Mouse (Mus musculus) CH12.LX (cell line): ENCODE results near the gene Synj2. TPM values are rescaled to one million over a fixed set of nuclear protein-coding genes. Genes with fewer than 3 reads are reported as not detected.

Experiments used
- DNase-seq: peaks from one replicate; pipeline ENCODE4 v3.0.0-alpha.2; 2013; ENCODE audit errors: extremely low read depth
- H3K27ac ChIP-seq: 2 replicates; pipeline ENCODE4 v1.5.1; 2012; ENCODE audit warnings: low read depth, mild to moderate bottlenecking, control low read depth, moderate library complexity; ENCODE audit not compliant: insufficient read depth
- H3K27me3 ChIP-seq: replicated peaks from 2 replicates; pipeline ENCODE3; 2012; ENCODE audit warnings: inconsistent platforms
- H3K36me3 ChIP-seq, 2 experiments: replicated peaks in 1 of 2; 2 replicates each; pipeline versions ENCODE3 to v1.6.1; 2012; ENCODE audit warnings: inconsistent platforms in 1 of 2, low read length in 1 of 2, mild to moderate bottlenecking in 1 of 2, mixed read lengths in 1 of 2, moderate library complexity in 1 of 2; ENCODE audit not compliant: control insufficient read depth in 1 of 2, insufficient read depth in 1 of 2
- H3K4me1 ChIP-seq, 2 experiments: 2 replicates each; pipeline ENCODE4 v1.6.1; 2012; ENCODE audit warnings: inconsistent platforms in 1 of 2, moderate library complexity in 1 of 2; ENCODE audit not compliant: insufficient read depth in 2 of 2, control insufficient read depth in 1 of 2
- H3K4me2 ChIP-seq: 2 replicates; pipeline ENCODE4 v1.6.1; 2012; ENCODE audit warnings: low read depth, mild to moderate bottlenecking, control low read depth; ENCODE audit not compliant: poor library complexity, insufficient read depth, severe bottlenecking
- H3K4me3 ChIP-seq, 3 experiments: fragments of 150-350 bp in 1 of 3; sonication (generic) in 1 of 3; replicated peaks in 1 of 3; 2 replicates each; pipeline versions ENCODE3 to v1.5.1; 2011 to 2012; ENCODE audit warnings: low read depth in 2 of 3, low read length in 2 of 3, mild to moderate bottlenecking in 2 of 3, moderate library complexity in 2 of 3, control low read depth in 1 of 3, improper control_type of control experiment in 1 of 3, inconsistent platforms in 1 of 3, mixed read lengths in 1 of 3; ENCODE audit not compliant: poor library complexity in 1 of 3
- H3K79me2 ChIP-seq: replicated peaks from 2 replicates; pipeline ENCODE4 v1.6.1; 2012; ENCODE audit warnings: mild to moderate bottlenecking, moderate library complexity; ENCODE audit not compliant: control insufficient read depth, poor library complexity, insufficient read depth, severe bottlenecking; ENCODE audit errors: extremely low read depth
- H3K9ac ChIP-seq: 2 replicates; pipeline ENCODE4 v1.6.1; 2012; ENCODE audit warnings: low read depth, mild to moderate bottlenecking, control low read depth, moderate library complexity; ENCODE audit not compliant: insufficient read depth
- H3K9me3 ChIP-seq: replicated peaks from 2 replicates; pipeline ENCODE3; 2012; ENCODE audit warnings: low read length, inconsistent platforms, mixed read lengths
- BHLHE40 ChIP-seq: IDR thresholded peaks from 2 replicates; pipeline ENCODE4 v1.6.1; 2011; ENCODE audit warnings: mild to moderate bottlenecking, low read depth, low read length, improper control_type of control experiment
- CHD1 ChIP-seq: IDR thresholded peaks from 2 replicates; pipeline ENCODE4 v1.6.1; 2012; ENCODE audit warnings: low read depth, low read length, improper control_type of control experiment, inconsistent platforms
- CHD2 ChIP-seq: IDR thresholded peaks from 2 replicates; pipeline ENCODE4 v1.6.1; 2011; ENCODE audit warnings: low read length, improper control_type of control experiment
- CTCF ChIP-seq, 2 experiments: IDR thresholded peaks in 1 of 2; conservative IDR thresholded peaks in 1 of 2; 2 replicates each; pipeline ENCODE4 v1.5.1; 2011 to 2012; ENCODE audit warnings: low read depth in 2 of 2, low read length in 2 of 2, improper control_type of control experiment in 1 of 2, inconsistent platforms in 1 of 2, mild to moderate bottlenecking in 1 of 2, moderate library complexity in 1 of 2
- E2F4 ChIP-seq: IDR thresholded peaks from 2 replicates; pipeline ENCODE4 v1.6.1; 2011; ENCODE audit warnings: low read depth, low read length, improper control_type of control experiment; ENCODE audit not compliant: insufficient replicate concordance
- ELF1 ChIP-seq: IDR thresholded peaks from 2 replicates; pipeline ENCODE4 v1.6.1; 2014; ENCODE audit warnings: low read depth, mild to moderate bottlenecking, inconsistent platforms, low read length, improper control_type of control experiment
- EP300 ChIP-seq: IDR thresholded peaks from 2 replicates; pipeline ENCODE4 v1.6.1; 2011; ENCODE audit warnings: low read length, improper control_type of control experiment
- ETS1 ChIP-seq: conservative IDR thresholded peaks from 2 replicates; pipeline ENCODE4 v1.6.1; 2012; ENCODE audit warnings: low read depth, mild to moderate bottlenecking, inconsistent platforms, low read length, improper control_type of control experiment, moderate library complexity
- GABPA ChIP-seq: IDR thresholded peaks from 2 replicates; pipeline ENCODE4 v1.6.1; 2012; ENCODE audit warnings: low read depth, low read length, improper control_type of control experiment, inconsistent platforms; ENCODE audit not compliant: insufficient replicate concordance
- HCFC1 ChIP-seq: IDR thresholded peaks from 2 replicates; pipeline ENCODE4 v1.6.1; 2012; ENCODE audit warnings: low read depth, mild to moderate bottlenecking, inconsistent platforms, low read length, improper control_type of control experiment
- IRF4 ChIP-seq: IDR thresholded peaks from 2 replicates; pipeline ENCODE4 v1.6.1; 2014; ENCODE audit warnings: low read depth, mild to moderate bottlenecking, inconsistent platforms, low read length, improper control_type of control experiment
- JUN ChIP-seq: IDR thresholded peaks from 2 replicates; pipeline ENCODE4 v1.6.1; 2011; ENCODE audit warnings: low read depth, mild to moderate bottlenecking, low read length, improper control_type of control experiment, moderate library complexity; ENCODE audit not compliant: insufficient read depth
- JUND ChIP-seq: conservative IDR thresholded peaks from 2 replicates; pipeline ENCODE4 v1.6.1; 2011; ENCODE audit warnings: low read depth, low read length, improper control_type of control experiment
- KAT2A ChIP-seq: IDR thresholded peaks from 2 replicates; pipeline ENCODE4 v1.6.1; 2012; ENCODE audit warnings: low read length, improper control_type of control experiment, inconsistent platforms; ENCODE audit not compliant: insufficient replicate concordance
- MAX ChIP-seq: IDR thresholded peaks from 2 replicates; pipeline ENCODE4 v1.6.1; 2011; ENCODE audit warnings: low read length, improper control_type of control experiment
- MAZ ChIP-seq: IDR thresholded peaks from 2 replicates; pipeline ENCODE4 v1.6.1; 2012; ENCODE audit warnings: low read depth, mild to moderate bottlenecking, inconsistent platforms, low read length, improper control_type of control experiment, moderate library complexity
- MXI1 ChIP-seq: IDR thresholded peaks from 2 replicates; pipeline ENCODE4 v1.6.1; 2011; ENCODE audit warnings: mild to moderate bottlenecking, low read depth, low read length, improper control_type of control experiment
- MYC ChIP-seq: IDR thresholded peaks from 2 replicates; pipeline ENCODE4 v1.6.1; 2011; ENCODE audit warnings: low read depth, mild to moderate bottlenecking, improper control_type of control experiment, low read length
- NELFE ChIP-seq: IDR thresholded peaks from 2 replicates; pipeline ENCODE4 v1.6.1; 2011; ENCODE audit warnings: low read depth, low read length, improper control_type of control experiment
- NRF1 ChIP-seq: IDR thresholded peaks from 2 replicates; pipeline ENCODE4 v1.6.1; 2014; ENCODE audit warnings: low read depth, mild to moderate bottlenecking, inconsistent platforms, low read length, improper control_type of control experiment, moderate library complexity
- PAX5 ChIP-seq: IDR thresholded peaks from 2 replicates; pipeline ENCODE4 v1.6.1; 2012; ENCODE audit warnings: low read length, inconsistent platforms, mixed read lengths
- POLR2A ChIP-seq: IDR thresholded peaks from 2 replicates; pipeline ENCODE4 v1.6.1; 2011; ENCODE audit warnings: low read depth, mild to moderate bottlenecking, improper control_type of control experiment, low read length
- POLR2AphosphoS2 ChIP-seq: IDR thresholded peaks from 2 replicates; pipeline ENCODE4 v1.6.1; 2011; ENCODE audit warnings: low read depth, low read length, improper control_type of control experiment
- RAD21 ChIP-seq: IDR thresholded peaks from 2 replicates; pipeline ENCODE4 v1.6.1; 2011; ENCODE audit warnings: low read depth, mild to moderate bottlenecking, low read length, improper control_type of control experiment, moderate library complexity
- RCOR1 ChIP-seq: conservative IDR thresholded peaks from 2 replicates; pipeline ENCODE4 v1.6.1; 2012; ENCODE audit warnings: low read depth, mild to moderate bottlenecking, inconsistent platforms, low read length, improper control_type of control experiment
- SIN3A ChIP-seq: IDR thresholded peaks from 2 replicates; pipeline ENCODE4 v1.6.1; 2012; ENCODE audit warnings: low read length, improper control_type of control experiment, inconsistent platforms
- SMC3 ChIP-seq: IDR thresholded peaks from 2 replicates; pipeline ENCODE4 v1.6.1; 2011; ENCODE audit warnings: low read depth, low read length, improper control_type of control experiment
- TCF12 ChIP-seq: IDR thresholded peaks from 2 replicates; pipeline ENCODE4 v1.6.1; 2014; ENCODE audit warnings: low read depth, mild to moderate bottlenecking, inconsistent platforms, low read length, improper control_type of control experiment
- UBTF ChIP-seq: IDR thresholded peaks from 2 replicates; pipeline ENCODE4 v1.6.1; 2012; ENCODE audit warnings: low read depth, mild to moderate bottlenecking, inconsistent platforms, low read length, improper control_type of control experiment, moderate library complexity
- USF1 ChIP-seq: IDR thresholded peaks from 2 replicates; pipeline ENCODE4 v1.6.1; 2014; ENCODE audit warnings: low read depth, mild to moderate bottlenecking, inconsistent platforms, low read length, improper control_type of control experiment
- ZC3H11A ChIP-seq: IDR thresholded peaks from 2 replicates; pipeline ENCODE4 v1.6.1; 2012; ENCODE audit warnings: low read depth, mild to moderate bottlenecking, inconsistent platforms, low read length, improper control_type of control experiment
- ZMIZ1 ChIP-seq: IDR thresholded peaks from 2 replicates; pipeline ENCODE4 v1.6.1; 2012; ENCODE audit warnings: low read depth, mild to moderate bottlenecking, inconsistent platforms, low read length, improper control_type of control experiment
- ZNF384 ChIP-seq: IDR thresholded peaks from 2 replicates; pipeline ENCODE4 v1.6.1; 2012; ENCODE audit warnings: low read depth, low read length, improper control_type of control experiment, inconsistent platforms
- dilution Hi-C: fragments of 300-500 bp; cut with MboI; formaldehyde crosslinking; loops from 2 replicates; pipeline ENCODE4 v1.14.3; 2020; ENCODE audit warnings: low sequenced_read_pairs; ENCODE audit not compliant: extremely low pct_unique_long_range_greater_than_20kb, extremely low pct_ligation_motif_present
- in situ Hi-C: fragments of 300-500 bp; cut with MboI; formaldehyde crosslinking; loops from 3 replicates; pipeline ENCODE4 v1.14.3; 2019; ENCODE audit warnings: low sequenced_read_pairs, low pct_ligation_motif_present, low pct_unique_long_range_greater_than_20kb, mixed read lengths
- polyA plus RNA-seq: library from polyadenylated mRNA; unstranded; fragments of >175 nt; gene quantifications from 2 replicates; pipeline ENCODE4 v1.2.1, GENCODE M21; 2012; ENCODE audit warnings: low read depth; ENCODE audit not compliant: insufficient read length
- total RNA-seq, 2 experiments: library from RNA; depleted of rRNA; stranded (reverse); fragments of 300-350 nt in 1 of 2; fragments of >200 nt in 1 of 2; gene quantifications; 2 replicates each; pipeline ENCODE4 v1.2.3; 2012 to 2014

The Synj2 gene
- total and polyA plus RNA-seq, 3 experiments: 5.3 to 10.9 (median 6.8) TPM

GRCm38 (mm10) chr17:5939871-5940270 is 1.2 kb upstream of the Synj2 start:
- dilution Hi-C loops: no loop called here
- H3K4me2 ChIP-seq: no peak overlapping the region
- peaks cover 6% of the 10 kb centered on the region for H3K27me3 ChIP-seq
- H3K79me2 ChIP-seq: no peaks in the 10 kb centered on the region
- DNase-seq: no peak
- H3K36me3 ChIP-seq: no peaks in the 10 kb centered on the region
- H3K27ac ChIP-seq: no peak overlapping the region
- H3K9ac ChIP-seq: no peak overlapping the region
- H3K9me3 ChIP-seq: peaks cover 4% of the 10 kb centered on the region
- peaks cover 13 to 35% of the 10 kb centered on the region in 2 experiments for H3K4me1 ChIP-seq
- no peak overlapping the region for H3K4me3 ChIP-seq
- in situ Hi-C loops: loop anchor here (5.0 kb wide), 2 partner anchors 37 to 67 kb away; no protein-coding TSS in a partner anchor
- TF ChIP-seq RAD21: no peak

DNA sequence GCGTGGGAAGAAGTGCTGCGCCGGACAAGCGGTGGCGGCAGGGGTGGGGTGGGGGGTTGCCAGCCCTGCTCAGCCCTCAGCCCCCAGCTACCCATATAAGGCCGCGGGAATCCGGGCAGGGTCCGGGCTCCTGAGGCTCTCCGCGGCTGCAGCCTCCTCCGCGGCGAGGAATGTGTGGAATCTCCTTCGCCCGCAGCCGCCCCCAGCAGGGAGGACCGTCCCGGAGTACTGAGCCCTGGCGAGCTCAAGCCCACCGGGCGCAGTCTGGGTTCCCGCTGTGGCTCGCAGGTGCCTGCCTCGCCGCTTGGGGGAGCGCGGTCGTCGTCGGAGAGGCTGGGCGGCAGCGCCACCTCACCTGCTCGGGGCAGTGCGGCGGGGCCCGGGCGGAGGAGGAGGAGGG is 288 bp upstream of the Synj2 start:
- Histone ChIP-seq H3K79me2 (no peaks in the 10 kb centered on the region), H3K9me3 (peaks cover 4% of the 10 kb centered on the region), H3K4me1 (peaks cover 10 to 33% of the 10 kb centered on the region in 2 experiments), H3K9ac (no peak overlapping the region), H3K36me3 (no peaks in the 10 kb centered on the region), H3K4me2 (peak overlapping the region; percentile 86; the same call in 1 of the 2 replicates), H3K27ac (no peak overlapping the region), H3K4me3 (peak overlapping the region in 2 of 3 experiments; percentile 31 to 47), H3K27me3 (peaks cover 6% of the 10 kb centered on the region)
- in situ Hi-C loops: loop anchor here (5.0 kb wide), 2 partner anchors 37 to 67 kb away; no protein-coding TSS in a partner anchor
- dilution Hi-C loops: no loop called here
- DNase-seq: peak; percentile 70
- 0 out of 2 replicates have a peak, but pooled peaks have one; percentile 13 for TF ChIP-seq SIN3A
- TF ChIP-seq IRF4: peak; percentile 24; the same call in 1 of the 2 replicates
- TF ChIP-seq EP300: no peak
- peak; percentile 72 for TF ChIP-seq RAD21
- TF ChIP-seq BHLHE40: no peak
- 0 out of 2 replicates have a peak, but pooled peaks have one; percentile 36 for TF ChIP-seq TCF12
- no peak for TF ChIP-seq JUND
- no peak for TF ChIP-seq MYC
- no peak for TF ChIP-seq ELF1
- TF ChIP-seq JUN: no peak
- peak; percentile 79 for TF ChIP-seq SMC3
- no peak for TF ChIP-seq E2F4
- TF ChIP-seq NRF1: no peak
- TF ChIP-seq ZC3H11A: peak; percentile 5; the same call in 1 of the 2 replicates
- TF ChIP-seq UBTF: no peak; the same call in 1 of the 2 replicates
- no peak for TF ChIP-seq NELFE
- no peak for TF ChIP-seq ZMIZ1
- TF ChIP-seq CTCF (conservative IDR thresholded peaks at IDR 0.05 in 1 of 2, IDR thresholded peaks at IDR 0.05 in 1 of 2; ENCODE audit: low read depth in 2 of 2, low read length in 2 of 2): peak in 1 of 2 experiments; percentile 89; a peak in 2 of 4 replicates
- TF ChIP-seq POLR2AphosphoS2: no peak
- TF ChIP-seq CHD1: no peak
- TF ChIP-seq ZNF384: no peak
- TF ChIP-seq PAX5: no peak
- TF ChIP-seq MXI1: peak; percentile 15; the same call in 1 of the 2 replicates
- TF ChIP-seq HCFC1: no peak
- TF ChIP-seq MAX: no peak
- peak; percentile 66; the same call in 1 of the 2 replicates for TF ChIP-seq MAZ
- no peak for TF ChIP-seq USF1
- TF ChIP-seq GABPA: no peak
- TF ChIP-seq RCOR1: no peak
- no peak for TF ChIP-seq KAT2A
- no peak for TF ChIP-seq CHD2
- no peak for TF ChIP-seq POLR2A
- TF ChIP-seq ETS1: no peak
